Mouse (Mus musculus) testis, postnatal 14 days (tissue): ENCODE data around the gene Has3.

Experiments
- DNase-seq: peaks from one replicate; pipeline ENCODE4 v3.0.0; 2021; ENCODE audit warnings: low spot score

Gene Has3

DNA sequence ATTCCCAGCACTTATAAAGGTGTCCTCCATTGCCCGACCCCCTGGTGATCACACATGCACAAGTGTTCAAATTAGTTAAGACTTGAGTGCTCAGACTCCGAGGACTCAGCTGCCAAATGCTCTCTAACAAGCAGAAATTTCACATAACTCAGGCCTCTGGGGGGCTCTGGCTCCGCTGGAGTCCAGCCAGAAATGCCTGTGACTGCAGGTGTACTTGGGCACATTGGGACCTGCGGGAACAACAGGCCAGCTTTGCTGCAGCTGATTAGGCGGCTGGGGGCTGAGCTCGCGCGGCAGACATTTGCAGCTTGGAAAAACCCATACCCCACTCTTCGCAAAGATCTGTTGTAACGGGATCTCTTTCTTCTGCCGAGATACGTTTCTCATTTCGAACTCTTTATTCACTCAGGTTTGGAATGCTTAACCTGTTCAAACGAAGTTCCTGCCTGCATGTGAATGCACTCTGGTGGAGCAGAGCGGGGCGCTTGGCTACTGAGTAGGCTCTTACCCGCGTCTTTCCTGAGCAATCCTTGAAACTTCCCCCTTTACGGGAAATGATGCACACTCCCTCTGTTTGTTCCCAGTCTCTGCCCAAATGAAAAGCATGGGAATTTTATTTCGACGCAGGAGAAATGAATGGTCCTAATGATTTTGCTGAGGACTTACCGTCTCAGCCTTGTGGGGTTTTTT lies 62.5 kb downstream of the Has3 start:
- DNase-seq, result peak; percentile 51

DNA sequence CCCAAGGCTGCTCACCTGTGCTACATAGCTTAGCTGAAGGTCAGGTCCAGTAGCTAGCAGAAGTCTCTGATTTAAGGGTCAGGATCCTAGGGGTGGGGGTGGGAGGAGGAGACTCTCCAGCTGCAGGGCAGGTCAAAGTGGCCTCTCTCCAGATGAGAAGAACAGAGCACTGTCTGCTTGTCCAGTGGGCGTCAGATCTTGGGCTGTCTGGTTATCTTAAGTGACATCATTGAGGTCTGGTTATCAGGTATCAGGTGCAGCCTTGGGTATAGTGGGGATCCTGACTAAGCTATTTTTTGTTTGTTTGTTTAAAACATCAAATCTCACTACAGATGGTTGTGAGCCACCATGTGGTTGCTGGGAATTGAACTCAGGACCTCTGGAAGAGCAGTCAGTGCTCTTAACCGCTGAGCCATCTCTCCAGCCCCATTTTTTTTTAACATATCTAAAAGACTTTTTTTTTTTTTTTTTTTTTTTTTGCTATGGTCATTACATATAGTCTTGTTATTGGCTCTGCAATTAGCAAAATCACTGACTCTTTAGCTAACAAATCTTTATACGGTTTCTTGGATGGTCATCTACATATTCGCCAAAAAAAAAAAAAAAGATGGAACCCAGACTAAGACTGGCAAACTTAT lies 63.6 kb downstream of the Has3 start:
- DNase-seq, result no peak
